Mouse (Mus musculus) left cerebral cortex, postnatal 10 days (tissue): ENCODE measurements at regions not wholly inside any gene's neighbourhood (a gene's known extent, or its start where the extent isn't known, plus 50 kb on each side); places are given as distances from the start of the nearest gene placed in this dataset.
"Not testable (repeated sequence)": the region's sequence is repeated elsewhere in the genome, so short reads cannot be mapped to it uniquely, and the experiment has no call there.

Source experiments
- DNase-seq, 2 experiments: peaks; one replicate each; pipeline ENCODE4 v3.0.0; 2021 to 2022; ENCODE audit warnings: low spot score in 2 of 2, mixed read lengths in 1 of 2; ENCODE audit errors: extremely low spot score in 1 of 2
- intact Hi-C: fragments of 180-260 bp; cut with DNase I; formaldehyde crosslinking; loops from one replicate; pipeline ENCODE4 v1.15.1; 2025

DNA sequence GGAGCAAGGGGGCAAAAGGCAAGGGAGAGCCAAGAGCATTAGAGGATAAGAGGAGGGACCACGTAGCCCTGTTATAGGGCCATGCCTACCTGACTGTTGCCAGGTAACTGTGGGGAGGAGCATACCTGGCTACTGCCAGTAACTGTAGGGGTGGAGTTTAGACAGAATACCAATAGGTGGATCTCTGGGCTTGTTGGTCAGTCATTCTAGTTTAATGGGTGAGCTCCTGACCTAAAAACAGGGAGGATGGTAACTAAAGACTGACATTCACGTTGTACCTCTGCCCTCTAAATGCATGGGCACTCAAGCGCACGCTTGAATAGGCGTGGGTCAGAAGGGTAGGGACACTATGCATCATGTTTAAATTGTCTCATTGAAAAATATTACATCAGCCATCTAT, 165.8 kb upstream of the Plekha5 start:
- intact Hi-C loops = no loop called here
- no peak for DNase-seq

DNA sequence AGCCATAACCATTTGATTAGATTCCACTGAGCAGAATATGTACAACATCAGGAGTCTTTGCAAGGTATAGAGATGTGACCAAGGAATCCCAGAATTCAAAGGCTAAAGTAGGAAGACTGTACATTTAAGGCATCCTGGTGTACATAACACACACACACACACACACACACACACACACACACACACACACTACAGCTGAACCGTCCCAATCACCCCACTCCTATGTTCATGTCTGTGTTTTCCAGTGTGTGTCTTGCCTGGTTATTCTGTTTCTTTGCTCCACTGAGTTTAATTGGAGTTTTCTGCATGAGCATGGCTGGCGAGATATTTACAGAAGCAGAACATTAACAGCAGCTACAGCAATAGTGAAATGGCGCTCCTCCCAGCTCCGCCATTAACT, 172.3 kb upstream of the Plekha5 start:
- no peak for DNase-seq
- intact Hi-C loops = no loop called here

DNA sequence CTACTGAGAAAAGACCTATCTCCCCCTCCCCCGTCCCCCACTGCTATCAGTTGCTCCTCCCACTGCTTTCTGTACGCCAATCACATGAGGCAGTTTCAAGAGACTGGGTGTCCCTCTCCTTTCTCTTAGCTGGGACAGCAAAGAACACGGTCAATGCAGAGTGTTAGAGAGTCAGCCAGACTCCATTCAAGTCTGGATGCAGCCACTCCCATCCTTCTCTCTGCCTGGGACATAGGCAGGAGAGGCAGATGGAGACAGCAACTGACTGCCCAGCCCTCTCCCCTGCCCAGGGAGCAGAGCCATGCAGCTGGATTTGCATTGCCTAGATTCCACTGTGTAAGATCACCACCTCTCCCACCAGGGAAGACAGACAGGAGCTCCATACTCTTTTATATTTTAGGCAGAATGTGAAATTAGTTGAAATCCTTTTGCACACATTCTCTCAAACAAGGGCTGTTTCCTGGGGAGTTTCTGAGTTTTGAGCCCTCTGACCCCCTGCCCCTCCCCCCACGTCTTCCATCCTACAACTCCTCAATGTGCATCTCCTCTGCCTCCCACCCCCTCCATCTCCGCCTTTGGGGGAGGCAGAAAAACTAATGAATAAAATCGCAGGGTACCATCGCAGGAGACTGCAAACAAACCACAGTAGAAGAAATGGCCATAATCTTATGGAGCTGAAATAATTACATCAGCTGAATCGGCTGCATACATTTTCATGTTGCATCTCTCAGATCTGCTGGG, 180.3 kb upstream of the Plekha5 start:
- DNase-seq = no peak
- intact Hi-C loops = no loop called here

DNA sequence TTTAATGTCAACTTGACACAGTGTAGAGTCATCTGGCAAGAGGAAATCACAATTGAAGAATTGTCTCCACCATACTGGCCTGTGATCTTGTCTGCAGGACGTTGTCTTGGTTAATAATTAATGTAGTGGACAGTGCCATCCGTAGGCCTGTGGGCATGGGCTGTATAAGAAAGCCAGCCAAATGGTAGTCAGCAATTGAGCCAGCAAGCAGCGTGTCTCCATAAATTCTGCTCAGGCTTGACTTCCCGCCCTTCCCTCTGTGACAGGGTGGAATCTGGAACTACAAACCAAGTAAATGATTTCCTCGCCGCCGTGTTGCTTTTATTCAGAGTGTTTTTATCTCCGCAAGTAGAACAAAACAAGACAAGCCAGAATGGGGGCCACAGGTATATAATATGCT, 184.5 kb upstream of the Plekha5 start:
- intact Hi-C loops = no loop called here

DNA sequence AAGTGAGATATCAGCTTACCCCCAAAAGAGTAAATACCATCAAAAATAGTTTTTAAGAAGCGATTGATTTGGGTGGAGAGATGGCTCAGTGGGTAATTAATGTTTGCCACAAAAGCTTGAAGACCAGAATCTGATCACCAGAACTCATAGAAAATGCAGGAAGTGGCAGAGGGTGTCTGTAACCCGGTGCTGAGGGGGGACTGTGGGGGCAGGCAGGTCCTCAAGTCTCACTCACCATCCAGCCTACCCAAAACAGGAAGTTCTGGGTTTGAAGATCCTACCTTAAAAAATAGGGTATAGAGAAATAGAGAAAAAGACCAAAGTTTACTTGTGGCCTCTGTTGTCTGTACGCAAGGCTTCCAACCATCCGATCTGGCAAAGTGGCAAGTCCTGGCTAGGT, 190.3 kb upstream of the Plcz1 start:
- intact Hi-C loops = no loop called here
- DNase-seq = no peak

More for the DNA sequence above, 184.5 kb upstream of the Plekha5 start:
- no peak for DNase-seq

DNA sequence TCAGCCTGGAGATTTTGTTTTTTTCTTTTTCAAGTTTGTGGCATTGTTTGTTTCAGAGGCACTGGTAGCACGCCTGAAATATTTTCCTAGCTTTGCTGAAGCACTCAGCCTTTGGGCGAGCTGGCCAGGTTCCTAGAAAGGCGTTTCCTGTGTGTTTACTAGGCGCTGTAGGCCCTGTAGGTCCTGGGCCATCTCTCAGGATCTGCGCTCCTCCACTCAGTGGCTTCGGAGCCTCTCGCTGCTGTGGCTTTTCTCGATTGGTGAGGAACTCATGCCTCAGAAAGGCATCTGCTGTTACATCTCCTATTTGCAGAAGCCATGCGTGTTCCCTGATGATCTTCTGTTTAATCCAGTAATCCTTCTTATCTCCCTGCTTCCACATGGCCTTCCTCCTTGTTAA, 188.0 kb upstream of the Plcz1 start:
- intact Hi-C loops = no loop called here
- peak in 1 of 2 experiments; percentile 34 for DNase-seq

DNA sequence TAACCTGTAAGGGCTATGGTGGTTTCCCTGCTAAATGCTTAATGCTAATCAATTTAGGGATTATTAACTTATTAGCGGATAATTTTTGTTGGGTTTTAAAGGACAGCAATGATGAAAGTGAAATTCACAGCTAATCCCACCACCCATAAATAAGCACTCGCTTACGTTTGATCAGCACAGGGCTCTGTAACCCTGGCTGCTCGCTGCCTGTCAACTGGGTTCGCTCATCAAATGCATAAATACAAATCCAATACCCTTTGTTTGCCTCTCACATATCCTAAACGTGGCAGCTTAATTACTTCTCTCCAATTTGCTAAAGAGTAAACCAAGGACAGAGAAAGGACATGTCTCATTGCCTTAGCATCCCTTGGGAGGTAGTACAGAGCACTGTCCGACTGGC, 187.5 kb upstream of the Plcz1 start:
- DNase-seq = no peak
- intact Hi-C loops = no loop called here

DNA sequence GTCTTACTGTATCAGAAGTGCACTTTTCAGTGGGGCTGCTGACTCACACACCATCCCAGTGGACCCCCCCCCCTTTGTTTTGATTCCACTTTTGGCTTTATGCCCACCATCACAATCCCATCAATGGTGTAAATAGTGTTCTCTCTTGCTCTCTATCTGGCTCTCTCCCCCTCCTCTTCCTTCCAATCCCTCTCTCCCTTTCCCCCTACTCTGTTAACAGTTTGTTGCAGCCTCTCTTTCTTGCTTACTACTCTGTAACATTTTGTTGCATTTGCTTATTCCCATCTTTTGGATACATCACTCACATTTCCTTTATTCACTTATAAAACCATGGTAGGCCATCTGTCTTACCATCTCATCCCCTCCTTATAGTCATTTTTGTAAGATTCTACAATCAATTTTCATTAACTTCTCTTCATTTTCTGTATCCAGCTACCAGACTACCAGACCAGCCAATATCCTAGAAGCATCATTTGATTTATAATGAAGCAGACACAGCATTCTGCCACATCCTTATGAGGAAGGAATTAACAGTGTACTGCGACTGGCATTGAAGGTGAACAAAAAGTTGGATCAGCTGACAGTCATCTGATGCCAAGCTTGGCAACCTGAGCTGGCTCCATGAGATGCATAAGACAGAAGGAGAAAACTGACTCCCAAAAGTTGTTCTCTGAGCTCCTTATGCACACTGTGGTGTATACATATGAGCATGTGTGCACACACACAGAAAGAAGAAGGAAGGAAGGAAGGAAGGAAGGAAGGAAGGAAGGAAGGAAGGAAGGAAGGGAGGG, 181.5 kb upstream of the Plcz1 start:
- no peak for DNase-seq
- intact Hi-C loops = no loop called here

DNA sequence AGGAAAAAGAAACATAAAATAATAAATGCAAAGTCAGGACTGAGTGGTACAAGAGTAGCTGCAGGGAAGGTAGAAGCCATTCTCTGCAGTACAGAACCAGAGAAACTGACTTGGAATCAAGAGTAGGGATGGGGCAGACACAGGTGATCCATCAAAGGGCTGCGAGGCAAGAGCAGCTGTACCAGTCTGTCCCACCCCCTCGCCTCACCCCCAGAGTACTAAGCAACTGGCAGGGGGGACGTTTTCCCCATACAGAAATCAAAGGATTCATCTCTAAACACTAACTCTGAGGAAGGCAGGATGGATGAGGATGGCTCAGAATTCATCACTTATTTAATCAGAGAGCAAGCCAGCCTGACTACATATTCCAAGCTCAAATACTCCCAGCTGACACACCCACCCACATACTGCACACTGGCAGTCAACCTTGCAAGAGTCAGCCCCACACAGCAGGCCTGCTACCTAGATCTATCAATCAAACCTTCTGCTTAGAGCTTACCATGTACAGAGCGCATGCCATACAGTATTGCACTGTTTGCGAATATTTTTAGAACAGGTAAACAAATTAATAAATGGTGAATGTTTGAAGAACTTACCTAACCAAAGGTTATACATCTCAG, 180.5 kb upstream of the Plcz1 start:
- DNase-seq = no peak
- intact Hi-C loops = no loop called here

DNA sequence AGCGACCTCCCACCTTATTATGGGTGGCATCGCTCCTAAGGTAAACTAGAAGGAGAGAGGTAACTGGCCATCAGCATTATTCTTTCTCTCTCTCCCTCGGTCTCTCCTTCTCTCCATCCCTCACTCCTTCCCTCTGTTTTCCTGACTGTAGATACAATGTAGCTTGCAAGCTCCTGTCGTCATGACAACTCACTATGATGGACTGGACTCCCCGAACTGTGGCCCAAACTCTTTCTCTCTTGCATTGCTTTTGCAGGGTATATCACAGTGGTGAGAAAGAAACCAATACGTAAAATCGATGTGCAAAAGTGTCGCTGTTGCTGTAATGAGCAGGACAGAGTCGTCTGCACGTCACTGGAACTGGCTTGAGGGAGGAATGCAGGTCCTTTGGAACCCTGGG, 177.5 kb upstream of the Plcz1 start:
- intact Hi-C loops = no loop called here
- DNase-seq = no peak

DNA sequence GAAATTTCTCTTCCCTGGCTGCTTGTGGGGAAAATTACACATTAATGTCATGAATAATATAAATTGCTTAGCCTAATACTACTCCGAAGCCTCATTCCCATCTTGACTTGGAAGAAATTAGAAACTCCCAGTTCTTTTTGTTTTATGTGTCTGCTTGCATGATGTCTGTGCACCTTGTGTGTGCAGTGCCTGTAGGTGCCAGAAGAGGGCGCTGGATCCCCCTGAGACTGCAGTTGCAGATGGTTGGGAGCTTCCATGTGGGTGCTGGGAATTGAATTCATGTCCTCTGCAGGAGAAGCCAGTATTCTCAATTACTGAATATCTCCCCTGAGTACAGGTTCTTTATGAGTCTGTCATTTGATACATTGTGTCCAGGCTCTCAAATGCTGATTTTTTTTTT, 171.1 kb upstream of the Plcz1 start:
- intact Hi-C loops = no loop called here
- DNase-seq = no peak

DNA sequence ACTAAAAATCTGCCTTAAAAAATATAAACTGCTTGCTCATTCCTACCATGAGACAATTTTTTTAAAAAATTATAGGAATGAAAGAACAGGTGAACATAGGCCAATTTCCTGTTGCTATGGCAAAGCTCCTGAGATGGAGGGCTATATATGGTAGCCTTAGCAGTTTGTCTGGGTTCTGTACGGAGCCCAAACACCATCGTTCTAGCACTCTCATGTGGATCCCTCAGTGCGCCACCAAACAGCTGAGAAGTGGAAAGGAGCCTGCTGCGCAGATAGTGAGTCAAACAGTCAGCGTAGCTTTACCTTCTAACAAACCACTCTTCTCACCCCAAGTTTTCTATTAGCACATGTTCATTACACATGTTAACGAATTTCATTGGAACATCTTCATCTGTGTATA, 168.9 kb upstream of the Plcz1 start:
- no peak for DNase-seq
- intact Hi-C loops = no loop called here

DNA sequence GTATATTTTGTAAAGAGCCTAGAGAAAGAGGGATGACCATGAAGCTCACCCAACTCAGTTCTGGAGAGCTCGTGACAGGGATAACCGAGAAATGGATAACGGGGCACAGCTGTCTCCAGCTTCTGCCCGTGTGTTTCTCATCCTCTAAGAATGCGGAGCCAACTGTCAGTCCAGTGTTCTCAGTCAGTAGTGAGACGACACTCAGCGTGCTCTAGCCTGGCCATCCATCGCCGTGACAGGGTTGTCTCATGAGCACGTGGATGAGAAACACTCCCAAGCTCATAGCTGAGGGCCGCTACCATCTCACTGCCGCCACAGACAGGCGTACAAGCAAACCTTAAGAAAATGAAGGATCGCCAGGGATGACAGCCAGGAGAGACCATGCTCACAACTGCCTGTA, 167.8 kb upstream of the Plcz1 start:
- no peak for DNase-seq

DNA sequence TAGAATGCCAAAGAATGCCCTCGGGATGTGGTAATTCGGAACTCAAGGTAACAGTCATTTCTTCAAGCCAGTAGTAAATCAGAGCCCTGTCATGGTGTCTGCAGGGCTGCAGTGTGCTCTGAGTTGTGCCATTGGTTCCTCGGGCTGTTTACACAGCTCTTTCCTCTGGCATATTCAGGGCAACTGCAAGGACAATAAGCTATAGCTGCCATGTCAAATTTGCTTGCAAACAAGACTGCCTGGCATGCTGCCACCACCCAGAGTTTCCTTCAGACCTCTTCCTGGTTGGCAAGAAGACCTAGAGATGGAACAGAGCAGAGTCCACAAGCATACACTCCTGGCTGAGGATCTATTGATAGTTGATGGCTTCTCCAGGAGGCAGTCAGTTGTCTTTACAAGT, 167.1 kb upstream of the Plcz1 start:
- DNase-seq = no peak
- intact Hi-C loops = no loop called here

More for the DNA sequence above, 167.8 kb upstream of the Plcz1 start:
- intact Hi-C loops = no loop called here

DNA sequence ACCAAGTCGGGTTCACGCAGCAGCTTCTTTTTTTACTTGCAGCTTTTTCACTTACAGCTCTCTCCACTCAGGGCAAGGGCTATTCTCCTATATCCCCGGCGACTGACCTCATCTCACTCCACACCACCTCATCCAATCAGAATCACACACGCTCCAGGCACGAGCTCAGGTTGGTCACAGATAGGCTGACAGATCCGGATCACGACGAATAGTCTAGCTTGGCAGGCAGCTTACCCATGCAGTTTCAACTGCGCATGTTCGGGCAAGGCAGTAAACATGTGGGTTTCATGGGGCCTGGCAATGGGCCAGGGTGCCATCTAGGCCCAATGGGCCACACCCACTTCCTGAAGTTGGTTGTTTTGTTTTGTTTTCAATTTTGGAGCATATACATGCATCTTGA, 165.4 kb upstream of the Plcz1 start:
- intact Hi-C loops, DNase-seq: not testable (repeated sequence)

DNA sequence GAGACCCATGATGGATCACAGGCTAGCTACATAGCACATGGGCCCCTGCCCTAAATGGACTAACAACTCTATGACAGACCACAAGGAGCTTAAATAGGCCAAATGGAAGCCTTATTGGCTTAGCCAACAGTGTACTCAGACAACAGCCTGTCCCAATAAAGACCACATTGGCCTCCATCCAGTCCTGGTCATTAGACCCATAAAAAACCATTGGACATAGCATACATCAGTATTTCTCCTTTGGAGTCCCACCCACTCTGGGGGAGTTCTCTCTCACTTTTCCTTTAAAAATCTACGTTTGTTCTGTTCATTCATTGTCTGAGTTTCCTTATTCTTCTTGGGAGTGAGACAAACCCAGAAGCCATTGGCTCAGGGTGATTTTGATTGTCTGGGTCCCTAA, 160.1 kb upstream of the Plcz1 start:
- no peak for DNase-seq
- intact Hi-C loops = no loop called here

DNA sequence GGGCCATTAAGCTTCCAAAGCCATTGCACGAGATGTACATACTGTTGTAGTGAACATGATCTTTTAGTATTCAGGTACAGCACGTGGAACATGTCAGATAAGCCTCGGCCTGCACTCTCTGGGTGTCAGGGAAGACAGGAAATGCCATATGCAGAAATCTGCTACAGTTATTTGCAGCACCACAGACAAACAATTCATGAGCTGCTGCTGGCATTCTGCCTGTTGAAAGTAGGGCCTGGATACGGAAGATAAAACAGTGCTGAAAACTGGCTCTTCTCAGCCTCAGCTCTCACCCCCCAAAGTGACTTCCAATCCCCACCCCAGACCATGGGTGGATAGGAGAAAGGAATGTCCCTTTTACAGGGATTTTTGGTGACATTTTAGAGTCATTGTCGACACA, 159.1 kb upstream of the Plcz1 start:
- intact Hi-C loops = no loop called here
- no peak for DNase-seq

DNA sequence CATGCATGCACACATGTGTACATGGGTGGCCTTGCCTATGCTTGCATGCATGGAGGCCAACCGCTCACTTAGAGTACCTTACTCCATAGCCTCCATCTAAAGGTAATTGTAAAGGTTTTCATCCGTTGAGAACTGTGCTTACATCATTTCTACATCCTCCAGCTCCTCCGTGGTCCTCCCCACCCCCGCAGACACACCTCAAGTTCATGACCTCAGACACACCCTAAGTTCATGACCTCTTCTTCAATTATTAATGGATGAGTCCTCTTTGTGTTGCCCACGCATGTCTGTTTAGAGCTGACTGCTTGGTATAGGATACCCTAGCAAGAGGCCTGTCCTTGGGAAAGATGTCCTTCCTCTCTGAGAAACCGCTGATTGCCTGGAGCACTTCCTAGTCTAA, 156.8 kb upstream of the Plcz1 start:
- no peak for DNase-seq

DNA sequence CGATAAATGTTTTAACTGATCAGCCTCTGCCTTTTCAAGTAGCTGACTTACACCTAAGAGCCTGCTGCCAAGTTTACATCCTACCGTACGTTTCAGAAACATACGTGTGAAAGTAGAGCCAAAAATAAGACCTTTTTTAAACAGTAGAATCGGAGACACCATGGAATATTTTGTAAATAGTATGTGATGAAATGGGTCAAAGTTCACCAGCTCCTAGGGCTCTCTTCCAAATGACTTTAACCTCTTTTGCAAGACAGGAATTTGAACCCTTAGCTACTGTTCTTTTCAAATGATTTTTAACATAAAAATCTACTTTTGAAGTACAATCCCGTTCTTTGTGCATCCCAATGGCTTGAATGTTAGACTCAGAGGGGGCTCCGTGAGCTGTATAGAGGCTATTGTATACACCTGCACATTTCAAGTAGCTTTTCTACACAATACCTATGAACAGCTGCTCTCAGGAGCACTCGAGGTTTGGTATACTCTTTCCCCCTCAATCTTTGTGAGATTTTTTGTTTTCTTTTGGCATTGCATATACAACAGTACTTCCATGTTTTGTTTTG, 155.9 kb upstream of the Plcz1 start:
- intact Hi-C loops = no loop called here
- DNase-seq = no peak

More for the DNA sequence above, 156.8 kb upstream of the Plcz1 start:
- intact Hi-C loops = no loop called here

DNA sequence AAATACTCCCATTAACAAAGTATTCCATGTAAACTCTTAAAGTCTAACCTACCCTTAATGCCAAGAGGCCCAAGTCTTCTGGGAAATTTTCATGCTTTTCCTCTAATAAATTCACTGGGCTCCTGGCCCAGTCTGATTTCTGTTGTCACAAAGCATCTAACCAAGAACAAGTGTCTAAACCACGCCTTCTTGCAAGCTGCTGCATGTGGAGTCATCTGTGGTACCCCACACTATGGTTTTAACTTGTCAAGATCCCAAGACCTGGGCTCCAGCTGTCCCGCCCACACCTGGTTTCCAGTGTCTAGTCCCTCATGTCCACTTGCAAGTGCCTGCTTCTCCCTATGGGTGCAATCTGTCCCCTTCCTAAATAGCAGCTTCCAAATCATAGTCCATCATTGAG, 153.0 kb upstream of the Plcz1 start:
- intact Hi-C loops = no loop called here
- no peak for DNase-seq
